Mouse (Mus musculus) neural tube, embryonic 11.5 days (tissue): ENCODE results near the gene Rfx2. TPM values are rescaled to one million over a fixed set of nuclear protein-coding genes. Genes with fewer than 3 reads are reported as not detected.

Experiments used
- ATAC-seq: fragments of 200-750 bp; cut with Nextera tagmentation; 2 replicates; pipeline ENCODE4 v1.8.0; 2017; ENCODE audit warnings: moderate number of reproducible peaks, mild to moderate bottlenecking, moderate TSS enrichment, moderate library complexity; ENCODE audit not compliant: insufficient read depth, low FRiP score, low TSS enrichment
- DNase-seq: peaks from one replicate; pipeline ENCODE4 v3.0.0-alpha.2; 2015; ENCODE audit warnings: low spot score
- H3K27ac ChIP-seq: fragments of 300-500 bp; sonication (generic); 2 replicates; pipeline ENCODE4 v1.5.1; 2014; ENCODE audit warnings: low read depth, mild to moderate bottlenecking, low read length
- H3K27me3 ChIP-seq: fragments of 300-500 bp; sonication (generic); 2 replicates; pipeline ENCODE4 v1.6.1; 2014; ENCODE audit warnings: mild to moderate bottlenecking, low read length, mixed read lengths; ENCODE audit not compliant: control insufficient read depth, insufficient read depth
- H3K36me3 ChIP-seq: fragments of 300-500 bp; sonication (generic); 2 replicates; pipeline ENCODE4 v1.6.1; 2014; ENCODE audit warnings: mild to moderate bottlenecking, low read length, moderate library complexity, mixed read lengths; ENCODE audit not compliant: control insufficient read depth, insufficient read depth
- H3K4me1 ChIP-seq: fragments of 300-500 bp; sonication (generic); 2 replicates; pipeline ENCODE4 v1.6.1; 2014; ENCODE audit warnings: low read length, mixed read lengths; ENCODE audit not compliant: control insufficient read depth, insufficient read depth
- H3K4me2 ChIP-seq: fragments of 300-500 bp; sonication (generic); 2 replicates; pipeline ENCODE4 v1.6.1; 2014; ENCODE audit warnings: low read depth, mild to moderate bottlenecking, moderate library complexity
- H3K4me3 ChIP-seq: fragments of 300-500 bp; sonication (generic); 2 replicates; pipeline ENCODE4 v1.5.1; 2014; ENCODE audit warnings: low read depth, low read length
- H3K9ac ChIP-seq: fragments of 300-500 bp; sonication (generic); 2 replicates; pipeline ENCODE4 v1.6.1; 2014; ENCODE audit warnings: mild to moderate bottlenecking, low read length
- H3K9me3 ChIP-seq: fragments of 300-500 bp; sonication (generic); 2 replicates; pipeline ENCODE4 v1.6.1; 2016; ENCODE audit warnings: low read length; ENCODE audit not compliant: control insufficient read depth
- WGBS: fragments of 180-500 bp; shearing (Covaris S2); extraction: QIAGEN DNeasy Blood & Tissue Kit; methylation state at CpG from one replicate; pipeline ENCODE4 v1.1.7; 2014; 5-methylcytosine and 5-hydroxymethylcytosine counted together
- polyA plus RNA-seq: library from polyadenylated mRNA; unstranded; fragments of >200 nt; fragmentation: Nextera tagmentation; extraction: Ambion mirVana; gene quantifications from 2 replicates; pipeline ENCODE4 v1.2.1, GENCODE M21; 2014

The Rfx2 gene
- polyA plus RNA-seq, 1 experiment from 2014 or later = 4.9 TPM

GRCm38 (mm10) chr17:56870287-56870953 lies 39.6 kb upstream of the Rfx2 start:
- Histone ChIP-seq H3K4me3 (no peak overlapping the region), H3K9ac (no peak overlapping the region), H3K9me3 (peaks cover 2% of the 10 kb centered on the region; the same call in 1 of the 2 replicates), H3K27me3 (no peaks in the 10 kb centered on the region), H3K36me3 (no peaks in the 10 kb centered on the region), H3K27ac (no peak overlapping the region), H3K4me2 (no peak overlapping the region), H3K4me1 (no peaks in the 10 kb centered on the region)
- WGBS = 75% methylated on average over 15 of the region's 15 CpGs
- ATAC-seq (no peak), DNase-seq (no peak)

- H3K36me3 ChIP-seq = no peaks in the 10 kb centered on the region
- 76% methylated on average over 9 of the region's 9 CpGs for WGBS
These were observed 38.7 kb upstream of the Rfx2 start for GRCm38 (mm10) chr17:56869481-56869977.

GRCm38 (mm10) chr17:56866071-56866470 lies 35.3 kb upstream of the Rfx2 start:
- Histone ChIP-seq H3K36me3 (no peaks in the 10 kb centered on the region), H3K4me2 (no peak overlapping the region), H3K9me3 (peaks cover 2% of the 10 kb centered on the region; the same call in 1 of the 2 replicates), H3K9ac (no peak overlapping the region), H3K4me3 (no peak overlapping the region), H3K27ac (no peak overlapping the region), H3K4me1 (no peaks in the 10 kb centered on the region), H3K27me3 (no peaks in the 10 kb centered on the region)
- DNase-seq = no peak
- ATAC-seq = no peak
- WGBS = 81% methylated on average over 7 of the region's 7 CpGs

More at GRCm38 (mm10) chr17:56869481-56869977, 38.7 kb upstream of the Rfx2 start:
- Histone ChIP-seq H3K4me3 (no peak overlapping the region), H3K9ac (no peak overlapping the region), H3K27me3 (no peaks in the 10 kb centered on the region), H3K9me3 (peaks cover 2% of the 10 kb centered on the region; the same call in 1 of the 2 replicates), H3K4me1 (no peaks in the 10 kb centered on the region), H3K4me2 (no peak overlapping the region), H3K27ac (no peak overlapping the region)
- ATAC-seq (no peak), DNase-seq (no peak)

- no peak overlapping the region for H3K9ac ChIP-seq
- no peaks in the 10 kb centered on the region for H3K36me3 ChIP-seq
- DNase-seq = no peak
- H3K27ac ChIP-seq = no peak overlapping the region
- H3K4me1 ChIP-seq = no peaks in the 10 kb centered on the region
- no peak overlapping the region for H3K4me3 ChIP-seq
- H3K9me3 ChIP-seq = no peaks in the 10 kb centered on the region
- 62% methylated on average over 3 of the region's 3 CpGs for WGBS
- no peak for ATAC-seq
- H3K27me3 ChIP-seq = no peaks in the 10 kb centered on the region
- H3K4me2 ChIP-seq = no peak overlapping the region
These were observed 30.4 kb upstream of the Rfx2 start for GRCm38 (mm10) chr17:56861197-56861596.

- DNase-seq (no peak), ATAC-seq (no peak)
- Histone ChIP-seq H3K27ac (no peak overlapping the region), H3K4me3 (no peak overlapping the region), H3K4me1 (no peaks in the 10 kb centered on the region), H3K9ac (no peak overlapping the region), H3K9me3 (no peaks in the 10 kb centered on the region), H3K27me3 (no peaks in the 10 kb centered on the region), H3K4me2 (no peak overlapping the region), H3K36me3 (no peaks in the 10 kb centered on the region)
- 59% methylated on average over 7 of the region's 7 CpGs for WGBS
These were observed 28.1 kb upstream of the Rfx2 start for GRCm38 (mm10) chr17:56858922-56859321.

- Histone ChIP-seq H3K27me3 (no peaks in the 10 kb centered on the region), H3K27ac (no peak overlapping the region), H3K9ac (no peak overlapping the region), H3K4me3 (no peak overlapping the region), H3K4me1 (no peaks in the 10 kb centered on the region), H3K9me3 (no peaks in the 10 kb centered on the region), H3K36me3 (no peaks in the 10 kb centered on the region), H3K4me2 (no peak overlapping the region)
- ATAC-seq (no peak), DNase-seq (peak; percentile 66)
- WGBS = 54% methylated on average over 4 of the region's 4 CpGs
These were observed 27.4 kb upstream of the Rfx2 start for GRCm38 (mm10) chr17:56858216-56858615.

- ATAC-seq = no peak
- Histone ChIP-seq H3K9me3 (no peaks in the 10 kb centered on the region), H3K4me2 (no peak overlapping the region), H3K27me3 (no peaks in the 10 kb centered on the region), H3K27ac (no peak overlapping the region), H3K36me3 (no peaks in the 10 kb centered on the region), H3K4me1 (no peaks in the 10 kb centered on the region), H3K4me3 (no peak overlapping the region), H3K9ac (no peak overlapping the region)
- DNase-seq = no peak
- WGBS = 80% methylated on average over 3 of the region's 3 CpGs
These were observed 24.6 kb upstream of the Rfx2 start for GRCm38 (mm10) chr17:56855421-56855820.

GRCm38 (mm10) chr17:56851167-56851566 lies 20.4 kb upstream of the Rfx2 start:
- no peak overlapping the region for H3K27ac ChIP-seq
- no peaks in the 10 kb centered on the region for H3K4me1 ChIP-seq
- no peak for DNase-seq
- ATAC-seq = no peak
- WGBS = 72% methylated on average over 3 of the region's 3 CpGs
- H3K27me3 ChIP-seq = no peaks in the 10 kb centered on the region
- no peaks in the 10 kb centered on the region for H3K9me3 ChIP-seq
- H3K4me2 ChIP-seq = no peak overlapping the region
- no peaks in the 10 kb centered on the region for H3K36me3 ChIP-seq
- no peak overlapping the region for H3K9ac ChIP-seq
- H3K4me3 ChIP-seq = no peak overlapping the region

GRCm38 (mm10) chr17:56849710-56850109 lies 18.9 kb upstream of the Rfx2 start:
- no peak overlapping the region for H3K4me3 ChIP-seq
- no peak overlapping the region for H3K9ac ChIP-seq
- 83% methylated on average over 13 of the region's 13 CpGs for WGBS
- no peaks in the 10 kb centered on the region for H3K4me1 ChIP-seq
- ATAC-seq (no peak), DNase-seq (no peak)
- no peaks in the 10 kb centered on the region for H3K9me3 ChIP-seq
- no peak overlapping the region for H3K27ac ChIP-seq
- no peak overlapping the region for H3K4me2 ChIP-seq
- H3K36me3 ChIP-seq = no peaks in the 10 kb centered on the region
- no peaks in the 10 kb centered on the region for H3K27me3 ChIP-seq
